Mouse (Mus musculus): ENCODE data around the gene Nek6. TPM values are rescaled to one million over a fixed set of nuclear protein-coding genes. Genes with fewer than 3 reads are reported as not detected.

The Nek6 gene
- polyA plus RNA-seq, 2 experiments: 9.7 to 25.2 TPM

GRCm38 (mm10) chr2:38619777-38620176, 108.3 kb downstream of the Nek6 start:
- Histone ChIP-seq H3K4me1 (replicated peaks; ENCODE audit: control insufficient read depth in 2 of 2, insufficient read depth in 2 of 2, low read length in 1 of 2) (no peaks in the 10 kb centered on the region), H3K27ac (no peak overlapping the region), H3K36me3 (replicated peaks; ENCODE audit: control insufficient read depth, insufficient read depth, low read depth) (no peaks in the 10 kb centered on the region; the same call in 1 of the 2 replicates), H3K27me3 (ENCODE audit: control insufficient read depth, insufficient read depth, low read length) (no peaks in the 10 kb centered on the region), H3K4me3 (ENCODE audit: insufficient read depth in 1 of 2, low read depth in 2 of 2, low read length in 2 of 2) (no peak overlapping the region), H3K9ac (replicated peaks) (no peak overlapping the region), H3K4me2 (ENCODE audit: low read depth) (no peak overlapping the region), H3K9me3 (ENCODE audit: control insufficient read depth, low read length) (no peaks in the 10 kb centered on the region)
- TF ChIP-seq CTCF (IDR thresholded peaks at IDR 0.05; ENCODE audit: low read depth) (no peak), EP300 (IDR thresholded peaks at IDR 0.05; ENCODE audit: low read depth) (no peak)
- WGBS (ENCODE audit: insufficient replicate concordance): 84% methylated on average over 4 of the region's 4 CpGs
- DNase-seq (ENCODE audit: low read depth in 3 of 3, low spot score in 3 of 3): no peak
- ATAC-seq (ENCODE audit: insufficient read depth): no peak

- DNase-seq (ENCODE audit: low read depth in 3 of 3, low spot score in 3 of 3) (no peak), ATAC-seq (ENCODE audit: insufficient read depth) (no peak)
- Histone ChIP-seq H3K9ac (replicated peaks) (no peak overlapping the region), H3K4me2 (ENCODE audit: low read depth) (no peak overlapping the region), H3K4me1 (replicated peaks; ENCODE audit: control insufficient read depth in 2 of 2, insufficient read depth in 2 of 2, low read length in 1 of 2) (no peaks in the 10 kb centered on the region), H3K36me3 (replicated peaks; ENCODE audit: control insufficient read depth, insufficient read depth, low read depth) (peaks cover 3% of the 10 kb centered on the region; the same call in 1 of the 2 replicates), H3K27me3 (ENCODE audit: control insufficient read depth, insufficient read depth, low read length) (no peaks in the 10 kb centered on the region), H3K9me3 (ENCODE audit: control insufficient read depth, low read length) (no peaks in the 10 kb centered on the region), H3K27ac (no peak overlapping the region), H3K4me3 (ENCODE audit: insufficient read depth in 1 of 2, low read depth in 2 of 2, low read length in 2 of 2) (no peak overlapping the region)
- 66% methylated on average over 4 of the region's 4 CpGs for WGBS (ENCODE audit: insufficient replicate concordance)
- TF ChIP-seq EP300 (IDR thresholded peaks at IDR 0.05; ENCODE audit: low read depth) (no peak), CTCF (IDR thresholded peaks at IDR 0.05; ENCODE audit: low read depth) (no peak)
Observed at GRCm38 (mm10) chr2:38621076-38621475, 109.6 kb downstream of the Nek6 start.

GRCm38 (mm10) chr2:38621610-38622021, 110.2 kb downstream of the Nek6 start:
- no peak overlapping the region for H3K4me3 ChIP-seq (ENCODE audit: insufficient read depth in 1 of 2, low read depth in 2 of 2, low read length in 2 of 2)
- peaks cover 5% of the 10 kb centered on the region; the same call in 1 of the 2 replicates for H3K36me3 ChIP-seq (replicated peaks; ENCODE audit: control insufficient read depth, insufficient read depth, low read depth)
- no peaks in the 10 kb centered on the region for H3K4me1 ChIP-seq (replicated peaks; ENCODE audit: control insufficient read depth in 2 of 2, insufficient read depth in 2 of 2, low read length in 1 of 2)
- DNase-seq (ENCODE audit: low read depth in 3 of 3, low spot score in 3 of 3): no peak
- no peak for ATAC-seq (ENCODE audit: insufficient read depth)
- no peaks in the 10 kb centered on the region for H3K27me3 ChIP-seq (ENCODE audit: control insufficient read depth, insufficient read depth, low read length)
- H3K4me2 ChIP-seq (ENCODE audit: low read depth): no peak overlapping the region
- WGBS (ENCODE audit: insufficient replicate concordance): 58% methylated on average over 6 of the region's 6 CpGs
- no peak overlapping the region for H3K9ac ChIP-seq (replicated peaks)
- H3K27ac ChIP-seq: no peak overlapping the region
- peak; percentile 29; the same call in 1 of the 2 replicates for TF ChIP-seq CTCF (IDR thresholded peaks at IDR 0.05; ENCODE audit: low read depth)
- no peak for TF ChIP-seq EP300 (IDR thresholded peaks at IDR 0.05; ENCODE audit: low read depth)
- H3K9me3 ChIP-seq (ENCODE audit: control insufficient read depth, low read length): no peaks in the 10 kb centered on the region

GRCm38 (mm10) chr2:38623411-38623810, 112.0 kb downstream of the Nek6 start:
- peaks cover 9% of the 10 kb centered on the region for H3K36me3 ChIP-seq (replicated peaks; ENCODE audit: control insufficient read depth, insufficient read depth, low read depth)
- no peaks in the 10 kb centered on the region for H3K9me3 ChIP-seq (ENCODE audit: control insufficient read depth, low read length)
- H3K4me3 ChIP-seq (ENCODE audit: insufficient read depth in 1 of 2, low read depth in 2 of 2, low read length in 2 of 2): no peak overlapping the region
- no peak overlapping the region for H3K9ac ChIP-seq (replicated peaks)
- no peaks in the 10 kb centered on the region for H3K27me3 ChIP-seq (ENCODE audit: control insufficient read depth, insufficient read depth, low read length)
- 58% methylated on average over 3 of the region's 3 CpGs for WGBS (ENCODE audit: insufficient replicate concordance)
- H3K4me2 ChIP-seq (ENCODE audit: low read depth): no peak overlapping the region
- no peak for TF ChIP-seq EP300 (IDR thresholded peaks at IDR 0.05; ENCODE audit: low read depth)
- no peak for TF ChIP-seq CTCF (IDR thresholded peaks at IDR 0.05; ENCODE audit: low read depth)
- ATAC-seq (ENCODE audit: insufficient read depth) (no peak), DNase-seq (ENCODE audit: low read depth in 3 of 3, low spot score in 3 of 3) (no peak)
- H3K27ac ChIP-seq: no peak overlapping the region
- no peaks in the 10 kb centered on the region for H3K4me1 ChIP-seq (replicated peaks; ENCODE audit: control insufficient read depth in 2 of 2, insufficient read depth in 2 of 2, low read length in 1 of 2)

- Histone ChIP-seq H3K27ac (no peak overlapping the region), H3K4me2 (ENCODE audit: low read depth) (no peak overlapping the region), H3K4me1 (replicated peaks; ENCODE audit: control insufficient read depth in 2 of 2, insufficient read depth in 2 of 2, low read length in 1 of 2) (no peaks in the 10 kb centered on the region), H3K36me3 (replicated peaks; ENCODE audit: control insufficient read depth, insufficient read depth, low read depth) (peaks cover 15% of the 10 kb centered on the region), H3K9ac (replicated peaks) (no peak overlapping the region), H3K27me3 (ENCODE audit: control insufficient read depth, insufficient read depth, low read length) (no peaks in the 10 kb centered on the region), H3K9me3 (ENCODE audit: control insufficient read depth, low read length) (no peaks in the 10 kb centered on the region), H3K4me3 (ENCODE audit: insufficient read depth in 1 of 2, low read depth in 2 of 2, low read length in 2 of 2) (no peak overlapping the region)
- WGBS (ENCODE audit: insufficient replicate concordance): 74% methylated on average over 8 of the region's 8 CpGs
- DNase-seq (ENCODE audit: low read depth in 3 of 3, low spot score in 3 of 3) (no peak), ATAC-seq (ENCODE audit: insufficient read depth) (no peak)
- TF ChIP-seq CTCF (IDR thresholded peaks at IDR 0.05; ENCODE audit: low read depth): no peak
- no peak for TF ChIP-seq EP300 (IDR thresholded peaks at IDR 0.05; ENCODE audit: low read depth)
Observed at GRCm38 (mm10) chr2:38623821-38624590, 112.6 kb downstream of the Nek6 start.

Data from liver, embryonic 14.5 days (tissue).